Mouse (Mus musculus) CH12.LX (cell line): Measurements from ENCODE around the gene Rtn3.

Experiments
- CTCF ChIP-seq, 2 experiments: IDR thresholded peaks in 1 of 2; conservative IDR thresholded peaks in 1 of 2; 2 replicates each; pipeline ENCODE4 v1.5.1; 2011 to 2012; ENCODE audit warnings: low read depth in 2 of 2, low read length in 2 of 2, improper control_type of control experiment in 1 of 2, inconsistent platforms in 1 of 2, mild to moderate bottlenecking in 1 of 2, moderate library complexity in 1 of 2
- EP300 ChIP-seq: IDR thresholded peaks from 2 replicates; pipeline ENCODE4 v1.6.1; 2011; ENCODE audit warnings: low read length, improper control_type of control experiment
- IRF4 ChIP-seq: IDR thresholded peaks from 2 replicates; pipeline ENCODE4 v1.6.1; 2014; ENCODE audit warnings: low read depth, mild to moderate bottlenecking, inconsistent platforms, low read length, improper control_type of control experiment

DNA sequence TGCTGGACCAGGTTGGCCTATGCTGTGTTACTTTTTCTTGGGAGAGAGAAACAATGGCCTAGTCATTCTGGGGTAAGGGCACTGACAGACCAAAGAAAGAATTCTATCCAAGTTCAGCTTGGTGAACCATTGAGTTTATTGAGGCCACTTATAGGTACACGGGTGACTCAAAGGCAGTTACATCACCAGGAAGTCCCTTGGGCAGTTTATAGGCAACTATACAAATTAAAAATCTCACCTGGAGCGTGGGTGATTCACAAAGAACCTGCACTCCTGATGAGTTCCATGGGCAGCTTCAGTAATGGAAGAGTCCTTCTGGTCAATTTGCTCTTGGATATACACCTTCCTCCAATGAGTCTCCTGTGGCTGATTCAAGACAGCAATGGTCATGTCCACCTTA is 9.6 kb upstream of the Rtn3 start:
- no peak for TF ChIP-seq EP300
- TF ChIP-seq IRF4 = no peak
- no peak for TF ChIP-seq CTCF (conservative IDR thresholded peaks at IDR 0.05 in 1 of 2, IDR thresholded peaks at IDR 0.05 in 1 of 2; ENCODE audit: low read depth in 2 of 2, low read length in 2 of 2)
